Mouse (Mus musculus) limb, embryonic 15.5 days (tissue): ENCODE data around the gene Eif4a1. TPM values are rescaled to one million over a fixed set of nuclear protein-coding genes. Genes with fewer than 3 reads are reported as not detected.
A peak's percentile ranks its signal among the peaks of the same experiment; 100 is the strongest.
"Not testable (repeated sequence)": the region's sequence is repeated elsewhere in the genome, so short reads cannot be mapped to it uniquely, and the experiment has no call there.

Experiments
- ATAC-seq: fragments of 200-750 bp; cut with Nextera tagmentation; 2 replicates; pipeline ENCODE4 v1.8.0; 2017; ENCODE audit warnings: low read depth, moderate TSS enrichment; ENCODE audit not compliant: insufficient number of reproducible peaks, low FRiP score, low TSS enrichment
- H3K27ac ChIP-seq: fragments of 300-500 bp; sonication (generic); 2 replicates; pipeline ENCODE4 v1.5.1; 2015; ENCODE audit warnings: moderate library complexity, mild to moderate bottlenecking, inconsistent platforms
- H3K27me3 ChIP-seq: fragments of 300-500 bp; sonication (generic); 2 replicates; pipeline ENCODE4 v1.6.1; 2015; ENCODE audit warnings: inconsistent platforms
- H3K36me3 ChIP-seq: fragments of 300-500 bp; sonication (generic); 2 replicates; pipeline ENCODE4 v1.6.1; 2015; ENCODE audit warnings: inconsistent platforms
- H3K4me1 ChIP-seq: fragments of 300-500 bp; sonication (generic); 2 replicates; pipeline ENCODE4 v1.6.1; 2015; ENCODE audit warnings: inconsistent platforms
- H3K4me2 ChIP-seq: fragments of 300-500 bp; sonication (generic); 2 replicates; pipeline ENCODE4 v1.6.1; 2015; ENCODE audit warnings: mild to moderate bottlenecking, inconsistent platforms
- H3K4me3 ChIP-seq: fragments of 300-500 bp; sonication (generic); 2 replicates; pipeline ENCODE4 v1.5.1; 2015; ENCODE audit warnings: mild to moderate bottlenecking, inconsistent platforms
- H3K9ac ChIP-seq: fragments of 300-500 bp; sonication (generic); 2 replicates; pipeline ENCODE4 v1.6.1; 2015; ENCODE audit warnings: inconsistent platforms
- H3K9me3 ChIP-seq: fragments of 300-500 bp; sonication (generic); 2 replicates; pipeline ENCODE4 v1.6.1; 2016; ENCODE audit warnings: inconsistent platforms
- WGBS: fragments of 180-500 bp; shearing (Covaris S2); methylation state at CpG from one replicate; pipeline ENCODE4 v1.1.7; 2015; 5-methylcytosine and 5-hydroxymethylcytosine counted together
- polyA plus RNA-seq: library from polyadenylated mRNA; unstranded; fragments of >200 nt; fragmentation: Nextera tagmentation; extraction: Ambion mirVana; gene quantifications from 2 replicates; pipeline ENCODE4 v1.2.1, GENCODE M21; 2015

The Eif4a1 gene
- polyA plus RNA-seq, 1 experiment from 2014 or later = 443 TPM

DNA sequence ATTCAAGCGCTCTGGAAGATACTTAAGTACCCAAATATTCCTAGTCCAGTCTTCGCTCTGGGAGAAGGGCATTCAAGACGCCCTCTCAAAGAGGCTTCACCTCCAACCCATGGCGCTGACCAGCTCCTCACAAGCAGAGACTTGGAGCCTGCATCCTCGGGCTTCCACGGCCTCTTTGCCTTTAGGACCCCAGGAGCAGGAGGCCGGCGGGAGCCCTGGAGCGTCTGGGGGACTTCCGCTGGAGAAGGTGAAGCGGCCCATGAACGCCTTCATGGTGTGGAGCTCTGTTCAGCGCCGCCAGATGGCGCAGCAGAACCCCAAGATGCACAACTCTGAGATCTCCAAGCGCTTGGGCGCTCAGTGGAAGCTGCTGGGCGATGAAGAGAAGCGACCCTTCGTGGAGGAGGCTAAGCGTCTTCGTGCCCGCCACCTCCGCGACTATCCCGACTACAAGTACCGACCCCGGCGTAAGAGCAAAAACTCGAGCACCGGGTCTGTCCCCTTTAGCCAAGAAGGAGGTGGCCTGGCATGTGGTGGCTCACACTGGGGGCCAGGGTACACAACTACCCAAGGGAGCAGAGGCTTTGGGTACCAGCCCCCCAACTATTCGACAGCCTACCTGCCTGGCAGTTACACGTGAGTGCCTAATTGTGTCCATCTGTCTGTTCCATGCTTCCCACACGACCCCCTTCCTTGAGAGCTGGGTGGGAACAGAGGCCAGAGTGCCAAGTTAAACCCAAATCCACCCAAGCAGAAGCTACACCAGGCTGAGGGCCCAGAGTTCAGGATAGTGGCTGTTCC is 16.8 kb downstream of the Eif4a1 start, which contains the start of gene Sox15:
TSS of gene Sox15 (plus strand) at position 51 of the 801 bp plus-strand sequence.
- H3K9ac ChIP-seq = 0 out of 2 replicates have a peak within 1 kb of the TSS, but pooled peaks have one; percentile 21
- no peak within 1 kb of the TSS for H3K4me3 ChIP-seq
- peak within 1 kb of the TSS; percentile 77 for H3K27ac ChIP-seq
- peak within 1 kb of the TSS; percentile 19 for H3K4me2 ChIP-seq
- ATAC-seq = peak; percentile 31; the same call in 1 of the 2 replicates
- no peaks in the 10 kb centered on the region for H3K9me3 ChIP-seq
- H3K36me3 ChIP-seq = peaks cover 70% of the 10 kb centered on the region
- peaks cover 37% of the 10 kb centered on the region for H3K4me1 ChIP-seq
- WGBS = 19% methylated on average over 34 of the region's 34 CpGs
- no peaks in the 10 kb centered on the region for H3K27me3 ChIP-seq

DNA sequence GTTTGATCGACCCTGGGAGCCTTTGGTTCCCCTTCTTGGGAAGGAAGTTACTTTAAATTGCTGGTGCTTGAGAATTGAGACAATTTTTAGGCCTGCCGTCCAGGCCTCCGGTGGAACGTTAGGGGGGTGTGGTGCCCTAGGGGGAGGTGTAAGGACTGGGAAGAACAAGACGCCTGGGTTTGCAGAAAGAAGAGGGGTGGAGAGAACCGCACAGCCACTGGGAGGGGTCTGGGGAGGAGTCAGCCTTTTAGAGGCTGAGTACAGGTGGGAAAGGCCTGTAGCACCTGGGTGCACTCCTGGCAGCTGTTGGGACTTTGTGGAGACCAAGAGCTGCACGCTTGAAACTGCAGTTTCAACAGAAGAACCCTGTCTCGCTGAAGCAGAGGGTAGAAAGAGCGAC is 17.5 kb downstream of the Eif4a1 start:
- Histone ChIP-seq H3K4me1 (peaks cover 37% of the 10 kb centered on the region), H3K4me3 (no peak overlapping the region), H3K27ac (peak overlapping the region; percentile 77), H3K4me2 (no peak overlapping the region), H3K9me3 (no peaks in the 10 kb centered on the region), H3K9ac (no peak overlapping the region), H3K36me3 (peaks cover 77% of the 10 kb centered on the region), H3K27me3 (no peaks in the 10 kb centered on the region)
- WGBS = 29% methylated on average over 9 of the region's 9 CpGs
- no peak for ATAC-seq

DNA sequence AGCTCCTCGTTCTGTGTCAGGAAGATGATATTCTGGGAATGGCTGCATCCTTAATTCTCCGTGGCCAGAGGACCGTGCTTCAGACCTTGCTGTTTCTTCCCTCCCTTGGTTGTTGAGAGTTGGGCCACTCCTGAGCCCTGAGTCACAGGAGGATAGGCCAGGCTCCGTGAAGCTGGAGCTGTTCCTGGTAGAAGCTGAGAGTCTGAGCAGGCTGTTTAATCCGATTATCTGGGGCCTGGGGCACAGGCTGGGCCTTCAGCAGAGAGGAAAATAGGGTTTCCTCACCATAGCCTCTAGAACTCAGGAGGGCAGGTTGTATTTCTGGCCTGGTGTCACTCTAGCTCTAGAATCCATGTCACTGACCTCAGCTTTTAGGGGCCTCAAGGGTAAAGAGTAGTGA is 18.8 kb downstream of the Eif4a1 start:
- no peaks in the 10 kb centered on the region for H3K27me3 ChIP-seq
- peaks cover 78% of the 10 kb centered on the region for H3K36me3 ChIP-seq
- no peak overlapping the region for H3K27ac ChIP-seq
- no peak overlapping the region for H3K9ac ChIP-seq
- H3K4me3 ChIP-seq = no peak overlapping the region
- H3K4me1 ChIP-seq = peaks cover 37% of the 10 kb centered on the region
- no peaks in the 10 kb centered on the region for H3K9me3 ChIP-seq
- 68% methylated on average over 5 of the region's 5 CpGs for WGBS
- no peak for ATAC-seq
- H3K4me2 ChIP-seq = no peak overlapping the region

DNA sequence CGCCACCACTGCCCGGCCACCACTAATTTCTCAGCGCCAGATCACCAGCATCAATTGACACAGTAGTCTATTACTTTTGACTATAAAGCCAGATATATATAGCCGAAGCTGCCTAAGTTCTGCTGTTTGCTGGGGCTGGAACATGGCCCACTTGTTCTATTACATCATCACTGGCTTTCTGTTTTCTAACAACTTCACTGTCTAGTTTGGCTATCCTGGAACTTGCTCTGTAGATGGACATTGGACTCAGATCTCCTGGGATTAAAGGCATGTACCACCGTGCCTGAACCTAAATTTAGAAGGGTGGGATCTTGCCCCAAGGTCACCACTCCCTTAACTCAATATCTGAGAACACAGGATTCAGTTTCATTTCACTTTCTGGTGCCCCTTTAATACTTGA is 26.4 kb downstream of the Eif4a1 start:
- peaks cover 96% of the 10 kb centered on the region for H3K36me3 ChIP-seq
- H3K9ac ChIP-seq = no peak overlapping the region
- 92% methylated on average over 5 of the region's 5 CpGs for WGBS
- H3K4me1 ChIP-seq = no peaks in the 10 kb centered on the region
- H3K4me2 ChIP-seq = no peak overlapping the region
- H3K27ac ChIP-seq = no peak overlapping the region
- no peak overlapping the region for H3K4me3 ChIP-seq
- no peak for ATAC-seq
- no peaks in the 10 kb centered on the region for H3K27me3 ChIP-seq
- no peaks in the 10 kb centered on the region for H3K9me3 ChIP-seq

DNA sequence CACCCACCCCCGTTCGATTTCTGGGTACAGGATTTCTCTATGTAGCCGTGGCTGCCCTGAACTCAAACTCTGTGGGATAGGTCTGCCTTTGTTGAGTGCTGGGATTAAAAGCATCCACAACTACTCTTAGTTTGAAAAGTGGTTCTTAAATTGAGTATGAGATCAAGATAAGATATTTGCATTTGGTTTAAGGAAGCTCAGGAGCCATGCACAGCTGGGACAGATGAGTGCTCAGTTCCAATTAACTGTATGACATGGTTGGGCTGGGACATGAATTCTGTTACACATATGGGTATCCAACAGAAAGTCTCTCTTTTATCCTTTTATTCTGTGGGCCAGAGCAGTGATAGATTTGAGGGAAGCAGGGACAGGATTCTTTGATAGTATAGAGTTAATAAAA is 36.8 kb downstream of the Eif4a1 start:
- H3K36me3 ChIP-seq = peaks cover 24% of the 10 kb centered on the region
- no peaks in the 10 kb centered on the region for H3K27me3 ChIP-seq
- H3K4me2 ChIP-seq = 0 out of 2 replicates have a peak overlapping the region, but pooled peaks have one; percentile 7
- peaks cover 19% of the 10 kb centered on the region for H3K4me1 ChIP-seq
- 81% methylated on average over 3 of the region's 3 CpGs for WGBS
- no peak overlapping the region for H3K9ac ChIP-seq
- no peak for ATAC-seq
- no peak overlapping the region for H3K4me3 ChIP-seq
- no peak overlapping the region for H3K27ac ChIP-seq
- H3K9me3 ChIP-seq = no peaks in the 10 kb centered on the region

DNA sequence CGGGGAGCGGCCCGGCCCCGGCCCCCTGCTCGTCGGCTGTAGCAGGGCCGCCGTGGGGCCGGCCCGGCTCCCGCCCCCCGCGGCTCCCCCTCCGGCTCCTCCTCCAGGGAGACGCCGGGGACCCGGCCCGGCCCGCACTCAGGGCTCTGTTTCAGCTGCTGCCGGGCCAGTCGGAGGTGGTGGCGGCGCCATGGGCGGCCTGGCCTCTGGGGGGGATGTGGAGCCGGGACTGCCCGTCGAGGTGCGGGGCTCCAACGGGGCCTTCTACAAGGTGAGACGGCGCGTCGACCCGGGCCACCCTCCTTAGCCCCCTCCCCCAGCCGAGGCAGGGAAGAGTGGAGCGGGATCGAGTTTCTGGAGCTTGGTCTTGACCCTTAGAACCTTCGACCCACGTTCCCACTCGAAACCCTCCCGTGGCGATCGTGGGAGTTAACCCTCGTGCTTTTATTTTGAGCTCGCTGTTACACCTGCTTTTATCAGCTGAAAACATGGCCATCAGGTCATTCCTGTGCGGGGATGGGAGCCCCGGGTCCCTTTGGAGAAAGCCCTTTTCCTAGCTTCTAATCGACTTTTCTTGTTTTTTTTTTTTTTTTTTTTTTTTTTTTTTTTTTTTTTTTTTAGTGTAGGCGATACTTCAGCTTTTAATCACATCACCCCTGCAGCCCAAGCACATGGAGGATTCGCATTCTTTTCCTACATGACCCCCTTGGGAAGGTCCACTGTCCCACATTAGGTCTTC is 38.9 kb downstream of the Eif4a1 start:
- Histone ChIP-seq H3K27ac (peak overlapping the region; percentile 98), H3K9ac (peak overlapping the region; percentile 98), H3K4me3 (peak overlapping the region; percentile 95), H3K4me2 (peak overlapping the region; percentile 50), H3K27me3 (no peaks in the 10 kb centered on the region), H3K36me3 (peaks cover 9% of the 10 kb centered on the region; the same call in 1 of the 2 replicates), H3K9me3 (no peaks in the 10 kb centered on the region), H3K4me1 (peaks cover 19% of the 10 kb centered on the region)
- peak; percentile 53; the same call in 1 of the 2 replicates for ATAC-seq
- WGBS = under 1% methylated on average over 36 of the region's 50 CpGs

DNA sequence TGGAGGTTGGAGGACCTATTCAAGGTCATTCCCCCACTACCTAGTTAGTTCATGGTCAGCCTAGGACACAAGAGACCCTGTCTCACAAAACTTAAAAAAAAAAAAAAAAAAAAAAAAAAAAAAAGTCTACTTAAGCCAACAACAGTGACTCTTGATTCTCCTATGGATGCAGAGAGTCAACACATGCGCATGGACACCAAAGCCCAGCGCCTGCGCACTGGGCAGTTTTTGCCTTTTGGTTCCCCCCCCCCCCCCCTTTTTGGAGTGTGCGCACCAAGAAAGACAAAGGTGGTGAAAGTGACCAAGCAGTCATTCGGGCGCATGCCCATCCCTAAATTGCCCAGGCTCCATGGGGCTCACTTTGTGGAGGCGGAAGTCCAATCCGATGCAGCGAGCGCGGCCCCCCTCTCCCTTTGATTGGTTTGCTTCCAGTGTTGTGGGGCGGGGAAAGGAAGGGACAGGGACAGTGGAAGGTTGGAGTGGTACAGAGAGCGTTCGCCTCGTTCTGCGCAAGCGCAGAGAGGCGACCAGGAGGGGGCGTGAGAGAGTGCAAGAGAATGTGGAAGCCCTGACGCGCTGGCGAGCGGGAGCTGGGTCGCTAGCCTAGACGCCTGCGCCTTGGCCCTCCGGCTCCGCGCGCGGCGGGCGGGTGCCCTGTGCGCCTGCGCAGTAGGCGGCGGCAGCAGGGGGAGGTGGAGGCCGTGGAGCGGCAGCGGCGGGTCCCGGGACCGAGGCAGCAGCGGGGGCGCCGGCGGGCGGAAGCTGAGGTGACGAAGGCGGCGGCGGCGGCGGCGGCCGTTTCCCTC is 39.7 kb downstream of the Eif4a1 start, which contains the start of gene Fxr2:
TSS of gene Fxr2 (plus strand) at position 707 of the 806 bp plus-strand sequence.
- peak; percentile 98 for ATAC-seq
- H3K4me2 ChIP-seq = peak within 1 kb of the TSS; percentile 50
- 0% methylated on average over 39 of the region's 56 CpGs for WGBS

DNA sequence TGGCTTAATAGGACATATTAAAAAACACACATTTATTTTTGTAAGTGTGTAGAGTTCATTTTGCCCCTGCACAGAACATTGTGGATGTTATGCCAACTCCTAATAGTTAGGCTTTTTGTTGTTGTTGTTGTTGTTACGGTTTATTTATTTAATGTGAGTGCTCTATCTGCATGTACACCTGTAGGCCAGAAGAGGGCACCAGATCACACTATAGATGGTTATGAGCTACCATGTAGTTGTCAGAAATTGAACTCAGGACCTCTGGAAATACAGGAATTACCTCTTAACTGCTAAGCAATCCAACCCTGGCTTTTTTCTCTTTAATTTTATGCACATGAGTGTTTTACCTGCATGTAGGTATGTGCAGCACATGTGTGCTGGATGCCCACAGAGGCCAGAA is 42.4 kb downstream of the Eif4a1 start:
- no peak overlapping the region for H3K9ac ChIP-seq
- H3K27ac ChIP-seq = no peak overlapping the region
- H3K36me3 ChIP-seq = no peaks in the 10 kb centered on the region
- H3K4me3 ChIP-seq = no peak overlapping the region
- peaks cover 11% of the 10 kb centered on the region; the same call in 1 of the 2 replicates for H3K4me1 ChIP-seq
- ATAC-seq = no peak
- 50% methylated on average over 1 of the region's 1 CpGs for WGBS
- H3K27me3 ChIP-seq = no peaks in the 10 kb centered on the region
- no peaks in the 10 kb centered on the region for H3K9me3 ChIP-seq
- H3K4me2 ChIP-seq = no peak overlapping the region

More for the DNA sequence above, 39.7 kb downstream of the Eif4a1 start, which contains the start of gene Fxr2:
- peak within 1 kb of the TSS; percentile 98 for H3K9ac ChIP-seq
- H3K9me3 ChIP-seq = no peaks in the 10 kb centered on the region
- H3K4me1 ChIP-seq = peaks cover 19% of the 10 kb centered on the region
- H3K4me3 ChIP-seq = peak within 1 kb of the TSS; percentile 95
- H3K27me3 ChIP-seq = no peaks in the 10 kb centered on the region
- peak within 1 kb of the TSS; percentile 98 for H3K27ac ChIP-seq
- H3K36me3 ChIP-seq = peaks cover 4% of the 10 kb centered on the region; the same call in 1 of the 2 replicates

DNA sequence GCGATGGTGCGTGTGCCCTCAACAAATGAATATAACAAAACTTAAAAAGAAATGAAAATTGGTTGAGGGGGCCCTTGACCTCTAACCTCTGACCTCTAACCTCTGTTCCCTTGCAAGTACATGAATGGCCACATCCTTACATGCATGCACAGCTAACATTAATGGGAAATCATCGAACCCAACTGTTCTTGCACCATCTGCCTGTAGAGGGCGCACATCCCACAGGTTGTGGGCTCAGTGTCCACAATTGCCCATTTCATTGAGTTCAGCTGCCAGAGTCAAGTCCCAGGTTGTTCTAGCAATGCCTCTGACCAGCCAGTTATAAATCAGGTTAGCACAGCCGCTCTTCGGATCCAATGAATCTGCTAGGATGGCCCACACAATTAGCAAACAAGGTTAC is 43.9 kb downstream of the Eif4a1 start:
- no peaks in the 10 kb centered on the region for H3K27me3 ChIP-seq
- H3K36me3 ChIP-seq = no peaks in the 10 kb centered on the region
- H3K27ac ChIP-seq = no peak overlapping the region
- 35% methylated on average over 6 of the region's 6 CpGs for WGBS
- no peaks in the 10 kb centered on the region for H3K4me1 ChIP-seq
- ATAC-seq = no peak
- no peak overlapping the region for H3K4me2 ChIP-seq
- H3K4me3 ChIP-seq = no peak overlapping the region
- H3K9me3 ChIP-seq = no peaks in the 10 kb centered on the region
- H3K9ac ChIP-seq = no peak overlapping the region

DNA sequence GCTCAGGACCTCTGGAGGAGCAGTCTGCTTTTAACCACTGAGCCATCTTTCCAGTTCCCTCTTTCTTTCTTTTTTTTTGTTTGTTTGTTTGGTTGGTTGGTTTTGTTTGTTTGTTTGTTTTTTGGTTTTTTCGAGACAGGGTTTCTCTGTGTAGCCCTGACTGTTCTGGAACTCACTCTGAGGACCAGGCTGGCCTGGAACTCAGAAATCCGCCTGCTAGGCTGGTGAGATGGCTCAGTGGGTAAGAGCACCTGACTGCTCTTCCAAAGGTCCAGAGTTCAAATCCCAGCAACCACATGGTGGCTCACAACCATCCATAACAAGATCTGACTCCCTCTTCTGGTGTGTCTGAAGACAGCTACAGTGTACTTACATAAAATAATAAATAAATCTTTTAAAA is 47.9 kb downstream of the Eif4a1 start:
- not testable (repeated sequence) for ATAC-seq, H3K27me3 ChIP-seq, H3K4me2 ChIP-seq, H3K9ac ChIP-seq, H3K36me3 ChIP-seq, H3K27ac ChIP-seq, H3K9me3 ChIP-seq, H3K4me1 ChIP-seq, H3K4me3 ChIP-seq
- WGBS = 90% methylated on average over 2 of the region's 2 CpGs

DNA sequence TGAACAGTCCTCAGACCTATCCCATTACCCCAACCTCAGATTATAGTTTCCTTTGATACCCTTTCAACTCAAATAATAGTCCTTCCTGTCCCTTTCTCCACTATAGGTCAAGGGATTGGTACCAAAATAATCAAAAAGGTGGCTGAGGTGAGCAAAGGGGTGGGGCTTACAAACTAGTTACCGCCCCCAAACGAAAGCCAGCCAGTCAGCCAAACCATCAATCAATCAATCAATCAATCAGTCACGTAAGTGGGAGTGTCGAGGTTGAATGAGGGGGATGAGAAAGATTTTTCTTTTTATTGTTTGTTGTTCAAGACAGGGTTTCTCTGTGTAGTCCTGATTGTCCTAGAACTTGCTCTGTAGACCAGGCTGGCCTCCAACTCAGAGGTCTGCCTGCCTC is 49.2 kb downstream of the Eif4a1 start:
- peak overlapping the region; percentile 74; the same call in 1 of the 2 replicates for H3K4me2 ChIP-seq
- H3K4me1 ChIP-seq = peaks cover 8% of the 10 kb centered on the region
- peak overlapping the region; percentile 43; the same call in 1 of the 2 replicates for H3K9ac ChIP-seq
- H3K4me3 ChIP-seq = peak overlapping the region; percentile 49
- H3K27me3 ChIP-seq = no peaks in the 10 kb centered on the region
- no peak for ATAC-seq
- no peak overlapping the region for H3K27ac ChIP-seq
- H3K9me3 ChIP-seq = no peaks in the 10 kb centered on the region
- WGBS = 62% methylated on average over 4 of the region's 4 CpGs
- H3K36me3 ChIP-seq = no peaks in the 10 kb centered on the region
